Mouse (Mus musculus): ENCODE measurements around the gene Rhbdf1.
A peak's percentile ranks its signal among the peaks of the same experiment; 100 is the strongest.

Gene Rhbdf1

GRCm38 (mm10) chr11:32189434-32189833, 32.7 kb downstream of the Rhbdf1 start:
- DNase-seq (ENCODE audit: low read depth) = no peak

GRCm38 (mm10) chr11:32188881-32189280, 33.2 kb downstream of the Rhbdf1 start:
- DNase-seq (ENCODE audit: low read depth) = no peak

DNA sequence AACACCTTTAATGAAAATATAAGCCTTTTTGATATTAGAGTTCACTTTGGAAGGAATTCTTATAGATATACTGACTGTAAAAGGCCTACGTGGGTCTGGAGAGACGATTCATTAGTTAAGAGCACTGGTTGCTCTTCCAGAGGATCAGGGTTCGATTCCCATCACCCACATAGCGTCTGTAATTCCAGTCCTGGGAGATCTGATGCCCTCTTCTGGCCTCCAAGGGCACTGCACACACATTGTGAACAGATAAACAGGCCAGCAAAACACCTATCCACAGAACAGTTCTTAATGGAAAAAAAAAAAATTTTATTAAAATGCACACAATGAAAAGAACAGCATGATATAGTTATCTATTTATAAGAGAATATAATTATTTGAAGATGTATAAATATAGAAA, 34.8 kb downstream of the Rhbdf1 start:
- DNase-seq (ENCODE audit: low read depth) = no peak

DNA sequence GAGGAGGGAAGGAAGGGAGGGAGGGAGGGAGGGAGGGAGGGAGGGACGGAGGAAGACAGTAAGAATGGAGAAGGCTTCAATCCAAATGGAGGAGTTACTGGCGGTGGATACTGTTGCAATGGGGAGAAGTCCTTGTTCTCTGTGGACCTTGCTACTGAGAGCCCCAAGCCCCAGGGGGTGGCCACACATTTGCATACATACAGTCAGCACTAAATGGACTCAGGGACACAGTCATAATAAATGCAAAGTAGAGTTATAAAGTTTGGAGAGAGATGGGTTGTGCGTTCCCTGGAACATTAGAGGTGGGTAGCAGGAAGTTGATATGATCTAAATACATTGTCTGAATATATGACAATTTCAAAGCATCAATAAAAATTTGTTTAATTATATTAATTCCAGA, 36.1 kb downstream of the Rhbdf1 start:
- DNase-seq (ENCODE audit: low read depth) = no peak

GRCm38 (mm10) chr11:32184469-32184868, 37.6 kb downstream of the Rhbdf1 start:
- no peak for DNase-seq (ENCODE audit: low read depth)

DNA sequence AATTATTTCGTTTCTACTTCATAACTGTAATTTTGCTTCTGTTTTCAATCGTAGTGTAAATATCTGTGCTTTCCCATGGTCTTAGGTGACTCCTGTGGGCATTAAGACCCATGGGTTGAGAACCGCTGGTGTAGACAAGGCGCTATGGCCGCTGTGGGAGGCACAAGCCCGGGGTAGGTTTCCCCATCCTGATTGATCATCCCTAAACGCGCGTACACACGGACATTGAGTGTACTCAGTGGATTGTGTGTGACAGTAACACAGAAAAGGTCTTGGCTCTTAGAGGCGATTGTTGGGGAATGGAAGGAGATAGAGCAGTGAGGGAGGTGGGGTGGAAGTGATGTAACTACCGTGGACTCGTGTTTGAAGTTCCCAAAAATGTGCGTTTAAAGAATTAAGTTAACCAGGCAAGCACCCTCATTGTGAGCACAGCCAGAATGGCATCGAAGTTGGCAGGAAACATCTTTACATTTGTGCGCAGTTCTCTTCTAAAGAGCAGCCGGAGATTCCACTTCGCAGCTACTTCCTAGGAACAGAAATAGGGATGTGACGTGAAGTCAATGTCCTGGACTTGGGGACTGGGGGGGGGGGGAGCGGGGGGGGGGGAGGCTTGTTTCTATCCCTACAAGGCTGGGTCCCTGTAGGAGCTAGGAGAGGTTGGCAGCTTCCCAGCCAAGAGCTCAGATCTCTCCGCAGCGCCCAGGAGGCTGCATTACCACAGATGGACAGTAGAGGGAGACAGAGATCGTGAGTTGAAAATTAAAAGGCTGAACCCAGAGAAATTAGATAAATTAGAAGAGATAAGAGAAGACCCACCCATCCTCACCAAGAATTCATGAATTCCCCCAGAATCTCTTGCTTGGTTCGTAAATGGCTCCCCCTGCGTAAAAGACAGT, 39.9 kb downstream of the Rhbdf1 start:
- no peak for DNase-seq (ENCODE audit: low read depth)

- DNase-seq (ENCODE audit: low read depth) = no peak
Measured at GRCm38 (mm10) chr11:32181246-32181645, 40.9 kb downstream of the Rhbdf1 start.

- no peak for DNase-seq (ENCODE audit: low read depth)
Measured at GRCm38 (mm10) chr11:32178506-32178905, 43.6 kb downstream of the Rhbdf1 start.

- DNase-seq (ENCODE audit: low read depth) = no peak
Measured at GRCm38 (mm10) chr11:32166683-32167082, 55.4 kb downstream of the Rhbdf1 start.

- DNase-seq (ENCODE audit: low read depth) = peak; percentile 36
Measured at GRCm38 (mm10) chr11:32161922-32162804, 59.9 kb downstream of the Rhbdf1 start.

GRCm38 (mm10) chr11:32161500-32161899, 60.6 kb downstream of the Rhbdf1 start:
- no peak for DNase-seq (ENCODE audit: low read depth)

DNA sequence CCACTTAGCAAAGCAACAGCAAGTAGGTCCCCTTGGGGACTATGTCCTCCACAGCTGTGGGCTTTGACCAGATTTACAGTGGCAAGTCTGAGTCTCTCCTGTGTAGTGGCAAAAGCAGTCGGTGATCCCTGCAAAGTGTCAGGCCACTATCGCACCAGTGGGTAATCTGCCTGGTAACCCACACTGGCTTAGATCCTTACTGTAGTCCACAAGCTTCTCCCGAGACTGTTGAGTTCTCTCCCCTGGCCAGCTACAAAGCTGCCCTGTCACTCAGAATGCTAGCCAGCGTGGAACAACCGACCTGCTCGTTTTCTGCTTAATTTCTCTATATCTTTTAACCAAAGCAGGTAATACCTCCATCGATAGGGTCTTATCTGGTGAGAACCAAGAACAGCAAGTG, 61.8 kb downstream of the Rhbdf1 start:
- no peak for DNase-seq (ENCODE audit: low read depth)

Measured in c-Kit-positive CD71-negative TER-119-negative erythroid progenitor cells, embryonic 14.5 days (primary cell).